Mouse (Mus musculus) limb, embryonic 13.5 days (tissue): ENCODE results near the gene Vim. TPM values are rescaled to one million over a fixed set of nuclear protein-coding genes. Genes with fewer than 3 reads are reported as not detected.

Source experiments
- ATAC-seq: fragments of 200-750 bp; cut with Nextera tagmentation; 2 replicates; pipeline ENCODE4 v1.8.0; 2017; ENCODE audit warnings: low read depth, moderate number of reproducible peaks, moderate TSS enrichment; ENCODE audit not compliant: low FRiP score
- H3K27ac ChIP-seq: fragments of 300-500 bp; sonication (generic); 2 replicates; pipeline ENCODE4 v1.5.1; 2015; ENCODE audit warnings: inconsistent platforms, mild to moderate bottlenecking, moderate library complexity
- H3K27me3 ChIP-seq: fragments of 300-500 bp; sonication (generic); 2 replicates; pipeline ENCODE4 v1.6.1; 2015; ENCODE audit warnings: mild to moderate bottlenecking, inconsistent platforms
- H3K36me3 ChIP-seq: fragments of 300-500 bp; sonication (generic); 2 replicates; pipeline ENCODE4 v1.6.1; 2015; ENCODE audit warnings: inconsistent platforms, mild to moderate bottlenecking, moderate library complexity
- H3K4me1 ChIP-seq: fragments of 300-500 bp; sonication (generic); 2 replicates; pipeline ENCODE4 v1.6.1; 2015; ENCODE audit warnings: inconsistent platforms
- H3K4me2 ChIP-seq: fragments of 300-500 bp; sonication (generic); replicated peaks from 2 replicates; pipeline ENCODE4 v1.6.1; 2015; ENCODE audit warnings: inconsistent platforms, mild to moderate bottlenecking, moderate library complexity
- H3K4me3 ChIP-seq: fragments of 300-500 bp; sonication (generic); 2 replicates; pipeline ENCODE4 v1.5.1; 2015; ENCODE audit warnings: moderate library complexity, mild to moderate bottlenecking, inconsistent platforms
- H3K9ac ChIP-seq: fragments of 300-500 bp; sonication (generic); 2 replicates; pipeline ENCODE4 v1.6.1; 2015; ENCODE audit warnings: mild to moderate bottlenecking, inconsistent platforms
- H3K9me3 ChIP-seq: fragments of 300-500 bp; sonication (generic); 2 replicates; pipeline ENCODE4 v1.6.1; 2016; ENCODE audit warnings: inconsistent platforms
- WGBS: fragments of 180-500 bp; shearing (Covaris S2); methylation state at CpG from one replicate; pipeline ENCODE4 v1.1.7; 2015; 5-methylcytosine and 5-hydroxymethylcytosine counted together
- polyA plus RNA-seq: library from polyadenylated mRNA; unstranded; fragments of >200 nt; fragmentation: Nextera tagmentation; extraction: Ambion mirVana; gene quantifications from 2 replicates; pipeline ENCODE4 v1.2.1, GENCODE M21; 2015

The Vim gene
- polyA plus RNA-seq, 1 experiment from 2014 or later, result 871 TPM

- Histone ChIP-seq H3K4me3 (peak within 1 kb of the TSS; percentile 60), H3K9me3 (no peaks in the 10 kb centered on the region), H3K27me3 (no peaks in the 10 kb centered on the region), H3K4me1 (peaks cover 6% of the 10 kb centered on the region; the same call in 1 of the 2 replicates), H3K4me2 (peak within 1 kb of the TSS; percentile 67), H3K9ac (peak within 1 kb of the TSS; percentile 76), H3K36me3 (no peaks in the 10 kb centered on the region), H3K27ac (peak within 1 kb of the TSS; percentile 95)
- under 1% methylated on average over 39 of the region's 39 CpGs for WGBS
- ATAC-seq, result peak; percentile 99
These were observed 29.4 kb upstream of the Vim start, which contains the start of gene Trdmt1 for GRCm38 (mm10) chr2:13544193-13544824. TSS of gene Trdmt1 (minus strand) at chr2:13544668.

GRCm38 (mm10) chr2:13548749-13549148 is 25.0 kb upstream of the Vim start:
- Histone ChIP-seq H3K27ac (no peak overlapping the region), H3K9ac (no peak overlapping the region), H3K36me3 (no peaks in the 10 kb centered on the region), H3K27me3 (no peaks in the 10 kb centered on the region), H3K4me1 (peaks cover 6% of the 10 kb centered on the region; the same call in 1 of the 2 replicates), H3K4me3 (no peak overlapping the region), H3K4me2 (no peak overlapping the region), H3K9me3 (no peaks in the 10 kb centered on the region)
- ATAC-seq, result no peak
- WGBS, result 73% methylated on average over 3 of the region's 3 CpGs

- no peak overlapping the region for H3K27ac ChIP-seq
- H3K4me2 ChIP-seq, result no peak overlapping the region
- WGBS, result 67% methylated on average over 2 of the region's 2 CpGs
- H3K4me1 ChIP-seq, result peaks cover 11% of the 10 kb centered on the region; the same call in 1 of the 2 replicates
- no peaks in the 10 kb centered on the region for H3K9me3 ChIP-seq
- no peak overlapping the region for H3K9ac ChIP-seq
- H3K36me3 ChIP-seq, result no peaks in the 10 kb centered on the region
- H3K4me3 ChIP-seq, result no peak overlapping the region
- no peaks in the 10 kb centered on the region for H3K27me3 ChIP-seq
- ATAC-seq, result no peak
These were observed 19.8 kb upstream of the Vim start for GRCm38 (mm10) chr2:13553966-13554365.

GRCm38 (mm10) chr2:13556239-13556638 is 17.5 kb upstream of the Vim start:
- Histone ChIP-seq H3K4me3 (no peak overlapping the region), H3K4me1 (peaks cover 11% of the 10 kb centered on the region; the same call in 1 of the 2 replicates), H3K9me3 (no peaks in the 10 kb centered on the region), H3K4me2 (no peak overlapping the region), H3K36me3 (no peaks in the 10 kb centered on the region), H3K27ac (no peak overlapping the region), H3K9ac (no peak overlapping the region), H3K27me3 (no peaks in the 10 kb centered on the region)
- ATAC-seq, result peak; percentile 38; the same call in 1 of the 2 replicates

- Histone ChIP-seq H3K4me1 (peaks cover 11% of the 10 kb centered on the region; the same call in 1 of the 2 replicates), H3K36me3 (no peaks in the 10 kb centered on the region), H3K27ac (no peak overlapping the region), H3K9me3 (no peaks in the 10 kb centered on the region), H3K9ac (no peak overlapping the region), H3K27me3 (no peaks in the 10 kb centered on the region), H3K4me2 (no peak overlapping the region), H3K4me3 (no peak overlapping the region)
- WGBS, result 80% methylated on average over 9 of the region's 9 CpGs
- no peak for ATAC-seq
These were observed 16.3 kb upstream of the Vim start for GRCm38 (mm10) chr2:13557145-13558030.

GRCm38 (mm10) chr2:13558607-13559262 is 15.0 kb upstream of the Vim start:
- 33% methylated on average over 5 of the region's 5 CpGs for WGBS
- Histone ChIP-seq H3K4me1 (peaks cover 11% of the 10 kb centered on the region; the same call in 1 of the 2 replicates), H3K9ac (no peak overlapping the region), H3K27ac (no peak overlapping the region), H3K4me3 (no peak overlapping the region), H3K27me3 (no peaks in the 10 kb centered on the region), H3K4me2 (no peak overlapping the region), H3K36me3 (no peaks in the 10 kb centered on the region), H3K9me3 (no peaks in the 10 kb centered on the region)
- peak; percentile 69; the same call in 1 of the 2 replicates for ATAC-seq

GRCm38 (mm10) chr2:13559303-13559702 is 14.4 kb upstream of the Vim start:
- no peak for ATAC-seq
- Histone ChIP-seq H3K4me2 (no peak overlapping the region), H3K4me3 (no peak overlapping the region), H3K9me3 (no peaks in the 10 kb centered on the region), H3K9ac (no peak overlapping the region), H3K4me1 (0 out of 2 replicates have a peak, but pooled peaks cover 7% of the 10 kb centered on the region), H3K27ac (no peak overlapping the region), H3K36me3 (no peaks in the 10 kb centered on the region), H3K27me3 (no peaks in the 10 kb centered on the region)
- WGBS, result 87% methylated on average over 5 of the region's 5 CpGs

GRCm38 (mm10) chr2:13559729-13560128 is 14.0 kb upstream of the Vim start:
- H3K4me2 ChIP-seq, result no peak overlapping the region
- 0 out of 2 replicates have a peak, but pooled peaks cover 7% of the 10 kb centered on the region for H3K4me1 ChIP-seq
- no peak for ATAC-seq
- no peaks in the 10 kb centered on the region for H3K9me3 ChIP-seq
- H3K36me3 ChIP-seq, result no peaks in the 10 kb centered on the region
- H3K4me3 ChIP-seq, result no peak overlapping the region
- 82% methylated on average over 5 of the region's 5 CpGs for WGBS
- no peak overlapping the region for H3K27ac ChIP-seq
- H3K27me3 ChIP-seq, result no peaks in the 10 kb centered on the region
- H3K9ac ChIP-seq, result no peak overlapping the region

- no peak overlapping the region for H3K9ac ChIP-seq
- H3K4me1 ChIP-seq, result 0 out of 2 replicates have a peak, but pooled peaks cover 7% of the 10 kb centered on the region
- no peak for ATAC-seq
- no peak overlapping the region for H3K4me3 ChIP-seq
- no peak overlapping the region for H3K27ac ChIP-seq
- no peaks in the 10 kb centered on the region for H3K27me3 ChIP-seq
- 88% methylated on average over 2 of the region's 2 CpGs for WGBS
- no peak overlapping the region for H3K4me2 ChIP-seq
- H3K36me3 ChIP-seq, result no peaks in the 10 kb centered on the region
- H3K9me3 ChIP-seq, result no peaks in the 10 kb centered on the region
These were observed 13.3 kb upstream of the Vim start for GRCm38 (mm10) chr2:13560396-13560795.

GRCm38 (mm10) chr2:13570122-13570521 is 3.6 kb upstream of the Vim start:
- Histone ChIP-seq H3K27ac (no peak overlapping the region), H3K4me1 (peaks cover 13% of the 10 kb centered on the region), H3K36me3 (no peaks in the 10 kb centered on the region), H3K4me2 (no peak overlapping the region), H3K27me3 (no peaks in the 10 kb centered on the region), H3K9ac (no peak overlapping the region), H3K9me3 (no peaks in the 10 kb centered on the region), H3K4me3 (no peak overlapping the region)
- WGBS, result 74% methylated on average over 2 of the region's 2 CpGs
- no peak for ATAC-seq

GRCm38 (mm10) chr2:13572101-13572553 is 1.6 kb upstream of the Vim start:
- 32% methylated on average over 4 of the region's 4 CpGs for WGBS
- no peak for ATAC-seq
- peak overlapping the region; percentile 66 for H3K4me2 ChIP-seq
- no peaks in the 10 kb centered on the region for H3K9me3 ChIP-seq
- no peaks in the 10 kb centered on the region for H3K27me3 ChIP-seq
- peaks cover 8% of the 10 kb centered on the region for H3K36me3 ChIP-seq
- H3K4me1 ChIP-seq, result peaks cover 23% of the 10 kb centered on the region
- no peak overlapping the region for H3K4me3 ChIP-seq
- H3K9ac ChIP-seq, result peak overlapping the region; percentile 31; the same call in 1 of the 2 replicates
- H3K27ac ChIP-seq, result peak overlapping the region; percentile 55; the same call in 1 of the 2 replicates
